Mouse (Mus musculus) C2C12 (cell line): ENCODE results near the gene Phb.

ENCODE experiments used
- CTCF ChIP-seq: IDR thresholded peaks from one replicate; pipeline ENCODE4 v1.5.1; 2011; ENCODE audit not compliant: control insufficient read depth, insufficient read depth, insufficient read length
- USF1 ChIP-seq: IDR thresholded peaks from one replicate; pipeline ENCODE4 v1.6.1; 2011; ENCODE audit warnings: low read depth, mild to moderate bottlenecking, control low read depth, moderate library complexity

DNA sequence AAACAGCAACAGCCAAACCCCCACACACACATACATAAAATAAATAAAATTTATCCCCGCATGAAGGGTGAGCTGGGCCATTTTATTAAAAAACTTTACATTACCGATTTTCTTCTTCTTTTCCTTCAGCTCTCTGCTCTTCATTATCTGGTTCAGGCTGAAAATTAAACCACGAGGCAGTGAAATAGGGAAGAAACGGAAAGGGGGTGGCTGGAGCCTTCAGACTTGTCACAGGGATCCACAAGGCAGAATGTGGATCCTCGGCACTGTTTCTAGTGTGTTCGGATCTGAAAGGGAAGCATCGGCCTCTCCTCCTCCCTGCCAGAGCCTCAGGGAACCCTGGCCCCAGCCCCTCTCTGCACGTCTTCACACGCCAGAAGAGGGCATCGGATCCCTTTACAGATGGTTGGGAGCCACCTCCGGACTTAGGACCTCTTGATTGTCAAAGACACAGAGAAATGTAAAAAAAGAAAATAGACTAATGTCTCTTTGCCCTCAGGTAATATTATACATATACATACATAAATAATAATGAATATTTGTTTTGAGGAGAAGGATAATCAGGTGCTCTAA, 20.4 kb downstream of the Phb start:
- no peak for TF ChIP-seq CTCF
- no peak for TF ChIP-seq USF1
